Mouse (Mus musculus): ENCODE data around the gene Mcts2.
A peak's percentile ranks its signal among the peaks of the same experiment; 100 is the strongest.

The Mcts2 gene

DNA sequence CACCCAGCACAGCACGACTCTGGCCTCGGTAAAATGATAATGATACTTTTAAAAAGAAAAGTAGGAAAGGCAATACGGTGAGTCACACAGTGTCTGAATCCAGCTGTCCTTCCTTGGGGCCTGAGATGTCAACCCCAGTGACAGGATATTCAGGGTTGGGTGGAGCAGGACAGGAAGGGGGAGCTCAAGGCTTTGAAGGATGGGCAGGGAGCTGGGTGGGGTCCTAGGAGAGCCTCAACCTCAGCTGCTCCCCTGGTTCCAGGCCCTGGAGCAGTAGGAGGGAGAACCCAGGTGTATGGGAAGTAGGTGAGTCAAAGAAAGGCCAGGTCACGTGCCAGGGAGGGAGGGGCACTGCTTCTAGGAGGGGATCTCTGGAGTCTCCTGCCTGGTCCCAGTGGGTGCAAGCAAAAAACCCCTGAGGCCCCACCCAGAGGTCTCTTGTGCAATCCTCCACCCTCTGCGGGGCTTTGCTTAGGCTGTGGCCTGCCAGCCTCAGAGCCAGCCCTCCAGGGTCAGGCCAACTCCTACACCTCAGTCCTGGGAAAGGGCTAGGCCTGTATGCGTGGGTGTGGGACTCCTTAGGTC is 40.0 kb downstream of the Mcts2 start:
- DNase-seq: no peak

DNA sequence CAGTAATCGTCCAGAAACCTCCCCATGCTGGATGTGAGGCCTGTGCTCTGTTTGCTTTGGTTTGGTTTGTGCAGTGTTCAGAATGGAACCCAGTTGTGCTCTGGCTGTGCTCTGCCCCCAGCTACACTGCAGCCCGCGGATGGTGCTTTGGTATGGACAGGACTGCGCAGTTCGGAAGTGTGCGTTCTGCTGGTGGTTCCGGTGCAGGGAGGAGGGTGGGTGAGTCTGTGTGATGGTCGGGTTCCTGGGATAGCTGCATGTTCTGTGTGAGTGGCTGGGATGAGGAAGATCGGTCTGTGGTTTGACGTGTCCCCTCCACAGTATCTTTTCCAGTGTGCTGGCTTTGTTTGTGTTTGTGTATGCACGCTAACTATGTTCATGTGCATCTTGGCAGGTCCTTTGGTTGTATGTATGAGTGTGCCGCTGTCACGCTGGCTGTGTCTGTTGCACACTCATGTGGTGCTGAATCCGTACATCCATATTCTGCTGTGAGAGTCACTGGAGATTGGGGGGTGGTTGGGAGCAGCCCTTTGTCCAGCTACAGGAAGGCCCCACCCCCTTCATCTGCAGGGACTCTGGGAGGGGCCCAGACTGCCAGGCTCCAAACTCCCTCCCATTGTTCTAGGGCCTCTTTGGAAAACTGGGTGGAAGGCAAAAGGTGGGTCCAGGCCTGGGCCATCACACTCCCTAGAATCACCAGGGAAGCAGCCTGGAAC is 41.1 kb downstream of the Mcts2 start:
- DNase-seq: no peak

GRCm38 (mm10) chr2:152728594-152728993 is 41.8 kb downstream of the Mcts2 start:
- DNase-seq: no peak

GRCm38 (mm10) chr2:152729013-152729635 is 42.3 kb downstream of the Mcts2 start:
- no peak for DNase-seq

GRCm38 (mm10) chr2:152729636-152730020 is 42.8 kb downstream of the Mcts2 start:
- DNase-seq: no peak

DNA sequence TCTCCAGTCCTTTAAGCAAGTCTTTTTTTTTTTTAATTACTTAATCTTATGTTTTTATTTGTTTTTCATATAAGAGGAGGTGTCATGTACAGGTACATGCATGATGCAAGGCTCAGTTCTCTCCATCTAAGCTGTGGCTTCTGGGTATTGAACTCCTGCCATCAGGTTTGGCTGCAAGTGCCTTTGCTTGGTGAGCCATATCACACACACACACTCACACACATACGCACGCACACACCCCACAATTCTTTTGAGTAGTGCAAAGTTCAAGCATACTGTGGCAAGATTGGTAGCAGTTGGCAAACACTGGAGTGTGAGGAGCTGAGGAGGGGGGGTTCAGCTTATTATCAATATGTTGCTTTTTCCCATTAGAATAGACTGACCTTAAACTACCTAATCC is 46.4 kb downstream of the Mcts2 start:
- no peak for DNase-seq

- no peak for DNase-seq
These were observed 47.7 kb downstream of the Mcts2 start for GRCm38 (mm10) chr2:152734501-152734900.

DNA sequence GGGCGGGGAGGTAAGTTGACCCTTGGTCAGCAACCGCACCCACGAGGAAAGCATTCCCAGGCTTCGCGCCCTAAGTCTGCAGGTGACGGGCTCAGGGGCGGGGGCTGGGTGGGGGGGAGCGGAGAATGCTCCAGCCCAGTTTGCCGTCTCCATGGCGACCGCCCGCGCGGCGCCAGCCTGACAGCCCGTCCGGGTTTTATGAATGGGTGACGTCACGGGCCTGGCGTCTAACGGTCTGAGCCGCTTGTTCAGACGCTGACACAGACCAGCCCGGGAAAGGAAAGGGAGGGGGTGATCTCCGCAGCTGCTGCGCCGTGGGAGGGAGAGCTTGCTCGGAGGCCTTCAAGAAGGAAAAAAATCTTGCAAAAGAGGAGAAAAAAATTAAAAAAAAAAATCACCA is 48.1 kb downstream of the Mcts2 start:
- peak; percentile 78 for DNase-seq

GRCm38 (mm10) chr2:152736090-152736601 is 49.3 kb downstream of the Mcts2 start, which contains the start of gene Id1:
Id1 (plus strand) TSS chr2:152736251.
- DNase-seq: peak; percentile 35

GRCm38 (mm10) chr2:152736748-152737147 is 49.9 kb downstream of the Mcts2 start:
- peak; percentile 37 for DNase-seq

All from cerebellum, adult 11-12 months (tissue).